Mouse (Mus musculus): Measurements from ENCODE around the gene Glod4. TPM values are rescaled to one million over a fixed set of nuclear protein-coding genes. Genes with fewer than 3 reads are reported as not detected.

Gene Glod4
- polyA plus RNA-seq, 1 experiment from 2014 or later, result 128 TPM

- Histone ChIP-seq H3K4me3 (ENCODE audit: low read depth, low read length) (peak overlapping the region; percentile 85), H3K4me1 (ENCODE audit: control insufficient read depth, insufficient read depth, low read length) (0 out of 2 replicates have a peak, but pooled peaks cover 2% of the 10 kb centered on the region), H3K9ac (ENCODE audit: low read depth, low read length) (peak overlapping the region; percentile 76), H3K27ac (ENCODE audit: low read depth, low read length) (peak overlapping the region; percentile 57; the same call in 1 of the 2 replicates), H3K9me3 (replicated peaks; ENCODE audit: control insufficient read depth, low read length) (no peaks in the 10 kb centered on the region), H3K36me3 (ENCODE audit: control insufficient read depth, insufficient read depth, low read length) (no peaks in the 10 kb centered on the region), H3K27me3 (ENCODE audit: control insufficient read depth, insufficient read depth, low read length) (no peaks in the 10 kb centered on the region), H3K4me2 (peak overlapping the region; percentile 94)
- ATAC-seq (replicated peaks; ENCODE audit: insufficient number of reproducible peaks, low FRiP score, low TSS enrichment), result peak; percentile 69
- 3% methylated on average over 28 of the region's 28 CpGs for WGBS (ENCODE audit: insufficient replicate concordance)
Observed at GRCm38 (mm10) chr11:76178726-76179494, 64.6 kb downstream of the Glod4 start.

- Histone ChIP-seq H3K9me3 (replicated peaks; ENCODE audit: control insufficient read depth, low read length) (no peaks in the 10 kb centered on the region), H3K4me2 (no peak overlapping the region), H3K4me3 (ENCODE audit: low read depth, low read length) (no peak overlapping the region), H3K4me1 (ENCODE audit: control insufficient read depth, insufficient read depth, low read length) (no peaks in the 10 kb centered on the region), H3K9ac (ENCODE audit: low read depth, low read length) (no peak overlapping the region), H3K36me3 (ENCODE audit: control insufficient read depth, insufficient read depth, low read length) (no peaks in the 10 kb centered on the region), H3K27ac (ENCODE audit: low read depth, low read length) (no peak overlapping the region), H3K27me3 (ENCODE audit: control insufficient read depth, insufficient read depth, low read length) (no peaks in the 10 kb centered on the region)
- ATAC-seq (replicated peaks; ENCODE audit: insufficient number of reproducible peaks, low FRiP score, low TSS enrichment), result no peak
- WGBS (ENCODE audit: insufficient replicate concordance), result 68% methylated on average over 5 of the region's 5 CpGs
Observed at GRCm38 (mm10) chr11:76170207-76170606, 73.3 kb downstream of the Glod4 start.

- no peak overlapping the region for H3K4me3 ChIP-seq (ENCODE audit: low read depth, low read length)
- H3K4me1 ChIP-seq (ENCODE audit: control insufficient read depth, insufficient read depth, low read length), result no peaks in the 10 kb centered on the region
- ATAC-seq (replicated peaks; ENCODE audit: insufficient number of reproducible peaks, low FRiP score, low TSS enrichment), result no peak
- H3K4me2 ChIP-seq, result no peak overlapping the region
- H3K9me3 ChIP-seq (replicated peaks; ENCODE audit: control insufficient read depth, low read length), result no peaks in the 10 kb centered on the region
- no peaks in the 10 kb centered on the region for H3K27me3 ChIP-seq (ENCODE audit: control insufficient read depth, insufficient read depth, low read length)
- H3K36me3 ChIP-seq (ENCODE audit: control insufficient read depth, insufficient read depth, low read length), result no peaks in the 10 kb centered on the region
- no peak overlapping the region for H3K27ac ChIP-seq (ENCODE audit: low read depth, low read length)
- H3K9ac ChIP-seq (ENCODE audit: low read depth, low read length), result no peak overlapping the region
- 84% methylated on average over 3 of the region's 3 CpGs for WGBS (ENCODE audit: insufficient replicate concordance)
Observed at GRCm38 (mm10) chr11:76168976-76169375, 74.5 kb downstream of the Glod4 start.

GRCm38 (mm10) chr11:76167079-76167765, 76.3 kb downstream of the Glod4 start:
- no peak for ATAC-seq (replicated peaks; ENCODE audit: insufficient number of reproducible peaks, low FRiP score, low TSS enrichment)
- no peak overlapping the region for H3K4me3 ChIP-seq (ENCODE audit: low read depth, low read length)
- no peak overlapping the region for H3K27ac ChIP-seq (ENCODE audit: low read depth, low read length)

GRCm38 (mm10) chr11:76166657-76167056, 76.9 kb downstream of the Glod4 start:
- no peak overlapping the region for H3K4me3 ChIP-seq (ENCODE audit: low read depth, low read length)
- no peak overlapping the region for H3K9ac ChIP-seq (ENCODE audit: low read depth, low read length)
- H3K27ac ChIP-seq (ENCODE audit: low read depth, low read length), result no peak overlapping the region
- peaks cover 3% of the 10 kb centered on the region; the same call in 1 of the 2 replicates for H3K36me3 ChIP-seq (ENCODE audit: control insufficient read depth, insufficient read depth, low read length)
- ATAC-seq (replicated peaks; ENCODE audit: insufficient number of reproducible peaks, low FRiP score, low TSS enrichment), result no peak
- no peaks in the 10 kb centered on the region for H3K27me3 ChIP-seq (ENCODE audit: control insufficient read depth, insufficient read depth, low read length)
- WGBS (ENCODE audit: insufficient replicate concordance), result 98% methylated on average over 4 of the region's 4 CpGs
- no peaks in the 10 kb centered on the region for H3K4me1 ChIP-seq (ENCODE audit: control insufficient read depth, insufficient read depth, low read length)
- no peak overlapping the region for H3K4me2 ChIP-seq
- no peaks in the 10 kb centered on the region for H3K9me3 ChIP-seq (replicated peaks; ENCODE audit: control insufficient read depth, low read length)

More at GRCm38 (mm10) chr11:76167079-76167765, 76.3 kb downstream of the Glod4 start:
- 30% methylated on average over 5 of the region's 5 CpGs for WGBS (ENCODE audit: insufficient replicate concordance)
- H3K27me3 ChIP-seq (ENCODE audit: control insufficient read depth, insufficient read depth, low read length), result no peaks in the 10 kb centered on the region
- no peak overlapping the region for H3K9ac ChIP-seq (ENCODE audit: low read depth, low read length)
- H3K4me2 ChIP-seq, result no peak overlapping the region
- H3K9me3 ChIP-seq (replicated peaks; ENCODE audit: control insufficient read depth, low read length), result no peaks in the 10 kb centered on the region
- H3K4me1 ChIP-seq (ENCODE audit: control insufficient read depth, insufficient read depth, low read length), result no peaks in the 10 kb centered on the region
- H3K36me3 ChIP-seq (ENCODE audit: control insufficient read depth, insufficient read depth, low read length), result peaks cover 3% of the 10 kb centered on the region; the same call in 1 of the 2 replicates

- no peak for ATAC-seq (replicated peaks; ENCODE audit: insufficient number of reproducible peaks, low FRiP score, low TSS enrichment)
- Histone ChIP-seq H3K27me3 (ENCODE audit: control insufficient read depth, insufficient read depth, low read length) (no peaks in the 10 kb centered on the region), H3K9me3 (replicated peaks; ENCODE audit: control insufficient read depth, low read length) (no peaks in the 10 kb centered on the region), H3K4me1 (ENCODE audit: control insufficient read depth, insufficient read depth, low read length) (peaks cover 6% of the 10 kb centered on the region), H3K9ac (ENCODE audit: low read depth, low read length) (no peak overlapping the region), H3K4me3 (ENCODE audit: low read depth, low read length) (no peak overlapping the region), H3K27ac (ENCODE audit: low read depth, low read length) (peak overlapping the region; percentile 1; the same call in 1 of the 2 replicates), H3K36me3 (ENCODE audit: control insufficient read depth, insufficient read depth, low read length) (peaks cover 8% of the 10 kb centered on the region), H3K4me2 (no peak overlapping the region)
- WGBS (ENCODE audit: insufficient replicate concordance), result 42% methylated on average over 6 of the region's 6 CpGs
Observed at GRCm38 (mm10) chr11:76160251-76160650, 83.3 kb downstream of the Glod4 start.

GRCm38 (mm10) chr11:76158375-76158774, 85.2 kb downstream of the Glod4 start:
- no peak overlapping the region for H3K4me3 ChIP-seq (ENCODE audit: low read depth, low read length)
- H3K9me3 ChIP-seq (replicated peaks; ENCODE audit: control insufficient read depth, low read length), result no peaks in the 10 kb centered on the region
- H3K36me3 ChIP-seq (ENCODE audit: control insufficient read depth, insufficient read depth, low read length), result peaks cover 8% of the 10 kb centered on the region
- no peak overlapping the region for H3K9ac ChIP-seq (ENCODE audit: low read depth, low read length)
- H3K4me1 ChIP-seq (ENCODE audit: control insufficient read depth, insufficient read depth, low read length), result peaks cover 6% of the 10 kb centered on the region
- no peak overlapping the region for H3K27ac ChIP-seq (ENCODE audit: low read depth, low read length)
- 90% methylated on average over 2 of the region's 2 CpGs for WGBS (ENCODE audit: insufficient replicate concordance)
- no peak for ATAC-seq (replicated peaks; ENCODE audit: insufficient number of reproducible peaks, low FRiP score, low TSS enrichment)
- no peak overlapping the region for H3K4me2 ChIP-seq
- no peaks in the 10 kb centered on the region for H3K27me3 ChIP-seq (ENCODE audit: control insufficient read depth, insufficient read depth, low read length)

- H3K4me2 ChIP-seq, result no peak overlapping the region
- H3K36me3 ChIP-seq (ENCODE audit: control insufficient read depth, insufficient read depth, low read length), result no peaks in the 10 kb centered on the region
- no peaks in the 10 kb centered on the region for H3K27me3 ChIP-seq (ENCODE audit: control insufficient read depth, insufficient read depth, low read length)
- H3K4me1 ChIP-seq (ENCODE audit: control insufficient read depth, insufficient read depth, low read length), result peaks cover 1% of the 10 kb centered on the region
- no peak overlapping the region for H3K9ac ChIP-seq (ENCODE audit: low read depth, low read length)
- no peak for ATAC-seq (replicated peaks; ENCODE audit: insufficient number of reproducible peaks, low FRiP score, low TSS enrichment)
- no peak overlapping the region for H3K4me3 ChIP-seq (ENCODE audit: low read depth, low read length)
- no peaks in the 10 kb centered on the region for H3K9me3 ChIP-seq (replicated peaks; ENCODE audit: control insufficient read depth, low read length)
- 77% methylated on average over 2 of the region's 2 CpGs for WGBS (ENCODE audit: insufficient replicate concordance)
- H3K27ac ChIP-seq (ENCODE audit: low read depth, low read length), result no peak overlapping the region
Observed at GRCm38 (mm10) chr11:76154861-76155260, 88.7 kb downstream of the Glod4 start.
